Mouse (Mus musculus): ENCODE results near the gene Cd47.

The Cd47 gene

DNA sequence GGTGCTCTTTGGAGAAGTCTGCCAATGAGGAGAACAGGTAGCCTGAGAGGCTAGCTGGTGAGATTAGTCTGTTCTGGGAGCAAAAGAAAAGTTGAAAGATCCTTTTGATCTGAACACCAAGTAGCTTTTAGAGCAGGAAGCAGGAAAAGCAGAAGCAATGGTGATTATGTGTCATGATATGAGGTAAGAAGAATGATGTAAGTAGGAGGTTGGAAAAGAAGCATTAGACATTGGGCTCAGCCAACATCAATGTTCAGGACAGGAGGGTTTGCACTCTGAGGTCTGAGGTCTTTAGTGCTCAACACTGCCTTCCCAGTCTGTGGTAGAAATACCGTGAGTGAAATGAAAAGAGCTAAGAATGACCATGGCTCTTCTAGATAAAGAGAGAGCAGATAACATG is 143.4 kb downstream of the Cd47 start:
- in situ Hi-C loops (cut with MboI, MseI): loop anchor here (25.0 kb wide), 1 partner anchor 1744 kb away; no protein-coding TSS in a partner anchor

DNA sequence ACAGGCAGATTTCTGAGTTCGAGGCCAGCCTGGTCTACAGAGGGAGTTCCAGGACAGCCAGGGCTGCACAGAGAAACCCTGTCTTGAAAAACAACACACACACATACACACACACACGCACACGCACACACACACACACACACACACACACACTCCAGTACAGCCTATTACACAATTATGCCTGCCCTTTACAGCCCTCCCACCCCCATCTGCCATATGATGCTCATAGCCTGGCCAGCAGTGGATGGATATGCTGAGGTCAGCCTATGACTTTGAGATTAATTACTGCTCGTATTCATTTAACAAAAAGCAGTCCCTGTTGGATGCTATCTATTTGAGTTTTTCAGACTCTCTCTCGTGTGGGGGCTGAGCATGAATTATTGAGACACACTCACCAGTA is 144.8 kb downstream of the Cd47 start:
- in situ Hi-C loops (cut with MboI, MseI): loop anchor here (25.0 kb wide), 1 partner anchor 1742 kb away; no protein-coding TSS in a partner anchor

DNA sequence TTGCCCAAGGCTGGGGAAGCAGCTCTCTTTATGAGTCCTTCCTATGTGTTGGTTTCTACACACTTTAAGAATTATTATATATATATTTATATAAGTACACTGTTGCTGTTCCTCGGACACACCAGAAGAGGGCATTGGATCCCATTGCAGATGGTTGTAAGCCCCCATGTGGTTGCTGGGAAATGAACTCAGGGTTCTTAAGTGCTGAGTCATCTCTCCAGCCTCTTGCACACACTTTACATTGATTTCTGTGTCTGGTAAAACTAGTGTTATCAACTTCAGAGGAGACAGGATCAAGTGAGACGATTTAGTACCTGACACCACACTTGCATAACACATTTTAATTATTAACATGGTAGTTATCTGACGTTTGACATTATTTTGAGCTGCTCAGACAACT is 146.7 kb downstream of the Cd47 start:
- in situ Hi-C loops (cut with MboI, MseI): loop anchor here (25.0 kb wide), 1 partner anchor 1740 kb away; no protein-coding TSS in a partner anchor

DNA sequence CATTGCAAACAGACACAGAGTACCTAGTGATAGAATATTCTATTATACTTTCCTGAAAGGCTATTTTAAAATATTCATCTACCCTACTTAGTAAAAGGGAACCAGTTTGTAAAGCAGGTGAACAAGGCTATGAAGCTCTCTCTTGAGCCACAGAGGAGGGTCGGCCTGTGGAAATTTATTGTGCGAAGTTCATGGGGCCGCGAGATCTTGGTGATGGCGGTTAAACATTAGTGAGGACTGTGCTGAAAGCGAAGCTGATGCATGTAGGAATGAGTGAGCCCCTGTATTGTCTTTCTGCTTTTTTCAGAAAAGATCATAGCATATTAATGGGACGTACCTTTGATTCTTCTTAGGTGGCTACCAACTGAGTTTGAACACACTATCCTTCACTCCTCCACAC is 147.3 kb downstream of the Cd47 start:
- in situ Hi-C loops (cut with MboI, MseI): loop anchor here (25.0 kb wide), 1 partner anchor 1740 kb away; no protein-coding TSS in a partner anchor

DNA sequence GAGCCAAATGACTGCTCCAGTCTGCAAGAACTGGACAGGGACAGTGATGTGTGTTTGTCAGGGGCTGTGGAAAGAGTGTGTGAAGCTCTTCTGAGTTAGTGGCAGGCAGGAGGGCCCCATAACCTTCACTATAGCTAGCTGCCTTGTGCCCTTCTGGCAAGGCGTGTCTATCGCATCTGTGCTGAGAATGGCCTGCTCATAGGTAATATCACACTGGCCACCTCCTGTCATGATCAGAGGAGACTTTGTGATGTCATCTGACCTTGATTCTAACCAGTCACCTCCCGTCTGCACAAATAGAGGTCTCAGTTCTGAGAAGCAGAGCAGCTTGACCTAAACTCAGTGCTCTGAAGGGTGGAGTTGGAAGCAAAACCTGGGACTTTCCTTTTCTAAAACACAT is 148.0 kb downstream of the Cd47 start:
- in situ Hi-C loops (cut with MboI, MseI): loop anchor here (25.0 kb wide), 1 partner anchor 1739 kb away; no protein-coding TSS in a partner anchor

DNA sequence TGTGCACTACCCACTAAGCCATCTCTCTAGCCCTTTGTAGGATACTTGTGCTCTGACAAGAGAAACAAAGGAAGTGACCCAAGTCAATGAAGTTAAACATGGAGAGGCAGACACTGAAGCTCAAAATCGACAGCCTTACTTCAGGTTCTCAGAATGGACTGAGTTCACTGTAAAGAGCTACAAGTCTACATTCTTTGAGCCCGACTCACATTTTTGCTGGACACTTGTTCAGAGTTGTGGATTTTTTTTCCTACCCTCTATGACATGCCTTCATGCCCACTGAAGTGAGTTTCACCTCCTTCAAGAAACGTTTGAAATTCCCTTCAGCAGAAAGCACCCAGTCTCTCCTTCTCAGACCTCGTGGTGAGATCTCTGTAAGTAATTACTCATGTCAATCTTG is 148.9 kb downstream of the Cd47 start:
- in situ Hi-C loops (cut with MboI, MseI): loop anchor here (25.0 kb wide), 1 partner anchor 1738 kb away; no protein-coding TSS in a partner anchor

DNA sequence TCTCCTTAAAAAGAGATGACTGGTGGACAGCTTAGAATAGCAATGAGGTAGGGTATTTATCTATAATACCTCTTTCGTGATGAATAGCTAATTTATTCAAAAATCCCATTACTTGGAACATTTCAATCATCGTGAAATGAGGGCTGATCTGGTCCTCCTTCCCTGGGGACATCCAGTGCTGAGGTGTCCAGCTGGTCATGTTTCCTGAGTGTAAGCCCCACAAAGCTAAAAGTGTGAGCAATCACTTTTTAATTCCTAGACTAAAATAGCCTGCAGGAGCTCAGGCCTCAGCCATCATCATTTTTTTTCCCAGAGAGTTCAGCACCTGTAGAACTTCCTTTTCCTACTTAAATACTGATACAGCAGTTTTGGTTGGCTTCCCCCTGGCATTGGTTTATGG is 150.0 kb downstream of the Cd47 start:
- in situ Hi-C loops (cut with MboI, MseI): no loop called here

DNA sequence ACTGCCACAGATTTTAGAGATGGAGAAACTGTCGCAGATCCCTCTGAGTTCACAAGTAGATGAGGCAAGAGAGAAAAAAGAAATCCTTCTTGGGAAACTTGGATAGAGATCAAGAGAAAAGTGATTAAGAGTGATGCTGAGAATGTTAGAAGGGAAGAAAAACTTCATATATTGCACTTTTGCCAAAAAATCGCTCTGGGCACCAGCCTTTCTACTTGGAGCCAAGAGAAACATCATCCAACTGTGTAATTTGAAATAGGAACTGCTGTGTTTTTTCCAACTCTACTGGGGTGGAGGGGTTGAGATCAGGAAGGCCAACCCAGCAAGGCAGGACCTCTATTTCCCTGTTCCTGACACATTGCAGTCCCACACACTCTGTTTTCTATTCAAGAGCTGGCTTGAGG is 151.0 kb downstream of the Cd47 start:
- in situ Hi-C loops (cut with MboI, MseI): no loop called here

DNA sequence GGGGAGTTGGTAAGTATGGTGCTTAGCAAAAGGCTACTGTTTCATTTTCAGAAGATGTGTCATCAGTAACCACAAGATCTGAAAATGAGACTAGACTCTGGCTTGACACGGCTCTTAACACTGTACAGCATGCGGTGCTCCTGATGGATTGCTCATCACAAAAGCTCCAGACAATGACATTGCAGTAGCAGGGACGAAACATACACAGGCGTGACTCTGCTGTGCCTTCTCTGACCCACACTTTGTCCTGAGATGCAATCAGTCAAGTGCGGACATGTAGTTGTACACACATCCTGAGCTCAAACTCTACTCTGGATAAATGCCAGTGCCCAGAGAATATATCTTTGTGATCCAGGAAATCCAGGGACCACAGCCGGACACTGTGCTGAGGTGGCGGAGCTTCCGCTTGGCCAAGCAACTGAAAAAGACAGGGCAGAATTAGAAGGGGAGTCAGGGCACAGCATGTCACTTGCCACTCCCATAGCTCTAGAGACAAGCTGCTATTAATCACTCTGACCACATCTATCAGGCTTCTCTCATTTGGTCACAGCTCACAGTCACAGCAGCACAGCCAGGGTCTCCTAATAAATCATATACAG is 151.7 kb downstream of the Cd47 start:
- in situ Hi-C loops (cut with MboI, MseI): no loop called here

DNA sequence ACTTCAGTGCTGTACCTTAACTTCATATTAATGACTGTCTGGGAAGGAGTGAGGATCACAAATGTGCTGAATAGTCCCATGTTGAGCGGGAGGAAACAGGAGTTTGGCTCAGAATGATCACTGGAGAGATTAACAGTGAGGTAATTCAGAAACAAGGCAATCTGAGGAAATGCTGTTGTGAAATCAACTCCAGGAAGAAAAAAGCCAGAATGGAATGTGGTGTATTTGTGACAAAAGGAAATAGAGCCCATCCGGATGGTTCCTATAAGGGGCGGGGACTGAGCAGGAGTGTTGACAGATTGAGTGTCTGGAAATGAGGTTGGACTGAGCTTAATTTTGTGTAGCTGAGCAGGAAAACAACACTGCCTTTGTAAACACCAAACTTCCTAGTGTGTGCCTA is 153.5 kb downstream of the Cd47 start:
- in situ Hi-C loops (cut with MboI, MseI): no loop called here

DNA sequence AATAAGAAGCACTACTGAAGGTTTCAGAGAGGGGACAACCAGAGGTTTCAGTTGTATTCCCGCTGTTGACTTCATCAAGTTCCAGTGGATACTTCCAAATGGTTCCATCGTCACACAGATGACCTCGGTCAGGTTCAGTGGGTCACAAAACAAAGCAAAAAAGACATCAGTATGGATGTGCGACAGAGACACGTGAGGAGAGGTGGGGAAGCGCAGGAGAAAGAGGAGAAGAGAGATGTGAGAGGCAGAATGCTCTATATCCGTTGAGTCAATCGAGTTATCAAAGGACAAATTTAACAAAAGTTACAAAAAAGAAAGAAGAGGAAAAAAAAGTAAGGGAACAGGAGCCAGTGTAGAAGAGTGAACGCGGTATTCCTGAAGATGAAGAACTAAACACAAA is 154.6 kb downstream of the Cd47 start:
- in situ Hi-C loops (cut with MboI, MseI): no loop called here

DNA sequence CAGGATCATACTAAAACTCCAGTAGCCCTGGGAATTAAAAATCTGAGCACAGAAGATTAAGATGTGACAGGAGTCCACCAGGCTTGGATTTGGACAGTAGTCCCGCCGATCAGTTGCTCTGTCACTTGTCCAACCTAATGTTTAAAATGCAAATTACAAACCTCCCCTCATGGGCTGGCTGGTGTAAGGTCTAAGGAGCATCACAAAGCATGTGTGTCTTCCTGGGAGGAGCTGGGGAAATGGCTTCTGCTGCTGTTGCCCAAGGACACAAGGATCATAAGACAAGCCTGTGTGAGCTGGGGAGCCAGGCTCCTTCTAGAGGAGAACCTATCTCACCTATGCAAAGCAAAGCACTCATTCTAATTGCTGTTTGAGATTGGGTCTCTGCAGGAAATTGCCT is 155.0 kb downstream of the Cd47 start:
- in situ Hi-C loops (cut with MboI, MseI): no loop called here

DNA sequence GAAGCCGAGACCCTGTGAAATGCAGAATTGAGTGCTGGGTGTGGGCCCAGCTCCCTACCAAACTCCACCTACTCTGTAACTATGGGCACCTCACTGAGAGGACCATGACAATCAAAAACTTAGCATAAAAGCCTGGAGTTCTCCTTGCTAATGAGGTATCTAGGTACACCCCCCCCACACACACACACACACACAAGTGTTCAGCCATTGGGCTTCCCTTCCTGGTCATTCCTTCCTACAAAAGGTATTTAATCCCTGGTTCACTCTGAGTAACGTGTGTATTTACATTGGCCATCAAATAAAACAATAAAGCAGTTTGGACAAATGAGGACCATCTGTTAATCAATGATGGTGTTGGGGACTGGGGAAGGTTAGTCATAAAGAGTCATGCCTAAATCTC is 155.6 kb downstream of the Cd47 start:
- in situ Hi-C loops (cut with MboI, MseI): no loop called here

DNA sequence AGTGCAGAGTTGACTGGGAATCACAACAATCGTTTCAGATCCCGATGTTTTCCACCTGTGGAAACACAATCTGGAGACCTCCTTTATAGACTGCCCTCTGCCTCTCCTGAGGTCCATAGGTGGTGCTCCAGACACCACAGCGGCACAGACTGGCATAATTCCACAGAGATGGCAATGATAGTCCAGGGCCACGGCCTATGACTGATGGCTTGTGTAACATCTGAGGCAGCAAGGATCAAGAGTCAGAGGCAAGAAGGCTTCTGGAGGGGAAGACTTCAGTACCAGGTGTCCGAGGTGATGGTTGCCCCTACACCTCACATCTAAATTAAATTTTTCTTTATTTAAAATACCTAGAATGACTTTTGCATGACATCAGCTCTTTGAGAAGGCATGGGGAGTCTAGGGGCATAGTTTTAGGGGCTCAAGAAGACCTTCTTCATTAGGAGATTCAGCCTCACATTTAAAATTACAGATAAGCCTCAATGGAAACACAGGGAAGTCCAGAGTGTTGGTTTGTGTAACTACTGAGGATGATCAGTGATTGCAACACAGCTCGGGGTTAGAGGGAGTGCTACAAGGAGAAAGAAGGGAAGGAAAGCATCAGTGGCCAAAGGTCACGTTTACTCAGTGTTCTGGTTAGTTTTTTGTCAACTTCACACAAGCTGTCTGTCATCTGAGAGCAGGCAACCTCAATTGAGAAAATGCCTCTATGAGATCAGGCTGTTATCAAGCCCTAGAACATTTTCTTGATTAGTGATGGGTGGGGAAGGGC is 156.4 kb downstream of the Cd47 start:
- in situ Hi-C loops (cut with MboI, MseI): no loop called here

DNA sequence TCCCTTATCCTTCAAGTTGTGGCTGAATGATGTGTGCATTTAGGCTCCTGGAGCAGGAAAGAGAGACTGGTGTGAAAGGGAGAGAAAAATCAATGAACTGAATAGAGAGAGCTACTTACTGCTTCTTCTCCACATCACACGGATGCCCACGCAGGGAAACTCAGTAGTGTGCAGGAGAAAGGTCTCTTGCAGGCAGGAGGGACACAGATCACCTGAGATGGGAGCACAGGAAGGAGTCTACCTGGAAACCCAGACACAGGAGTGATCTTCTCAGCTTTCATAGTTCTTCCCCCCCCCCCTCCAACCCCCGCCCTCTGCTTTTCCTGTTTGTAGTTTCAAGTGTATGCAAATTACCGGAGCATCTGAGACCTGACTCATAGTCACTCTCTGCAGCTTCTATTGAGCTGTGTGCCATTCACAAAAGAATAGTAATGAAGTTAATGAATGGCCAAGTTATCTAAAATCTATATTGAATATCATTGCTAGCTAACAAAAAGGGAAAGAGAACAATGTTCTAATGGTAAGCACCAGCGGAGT is 158.6 kb downstream of the Cd47 start:
- in situ Hi-C loops (cut with MboI, MseI): no loop called here

DNA sequence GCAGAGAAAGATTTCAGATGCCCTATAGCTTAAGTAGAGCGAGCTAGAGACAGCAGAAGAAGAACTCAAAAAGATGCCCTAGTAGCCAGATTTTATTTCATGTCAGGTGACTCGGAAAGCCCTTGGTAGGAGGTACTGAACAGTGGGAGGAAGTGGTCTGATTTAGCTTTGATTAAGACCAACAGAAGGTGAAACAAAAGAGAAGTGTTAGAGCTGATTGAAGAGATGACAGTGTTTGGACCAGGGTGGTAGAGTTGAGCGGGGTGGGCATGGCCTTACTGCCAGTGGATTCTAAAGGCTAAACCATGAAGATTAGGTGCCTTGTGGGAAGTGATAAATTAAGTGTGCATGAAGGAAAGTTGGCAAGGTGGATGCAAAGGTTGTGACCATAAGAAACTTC is 162.0 kb downstream of the Cd47 start:
- in situ Hi-C loops (cut with MboI, MseI): loop anchor here (10.0 kb wide), 1 partner anchor 188 kb away; no protein-coding TSS in a partner anchor

DNA sequence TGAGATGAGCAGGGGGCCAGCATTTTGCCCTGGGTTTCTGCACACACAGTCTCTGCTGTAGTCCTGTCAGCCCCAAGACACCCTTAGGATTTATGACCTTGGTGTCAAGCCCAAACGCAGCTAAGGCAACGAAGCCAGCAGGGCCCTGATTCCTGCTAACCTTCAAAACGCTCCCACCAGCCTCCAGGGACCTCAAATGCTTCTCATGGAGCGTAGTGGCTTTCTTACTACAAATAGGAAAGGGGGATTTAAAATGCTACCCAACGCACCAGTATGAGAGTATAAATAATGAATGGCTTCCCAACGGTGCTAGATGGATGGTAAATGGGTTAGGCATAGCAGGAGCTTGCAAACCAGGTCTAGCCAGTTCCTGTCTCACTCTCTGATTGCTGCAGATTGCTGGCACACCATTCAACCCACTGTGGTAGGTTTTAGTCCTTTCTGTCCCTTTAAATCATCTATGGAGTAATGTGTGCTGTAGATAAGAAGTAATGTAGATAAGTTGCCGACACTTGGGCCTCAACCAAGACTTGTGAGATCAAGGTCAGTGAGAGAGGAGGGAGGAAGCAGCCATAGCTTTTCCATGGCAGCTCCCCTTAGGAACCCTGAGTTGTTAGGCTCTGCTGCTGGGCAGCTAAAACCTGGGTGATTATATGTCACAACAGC is 164.1 kb downstream of the Cd47 start:
- in situ Hi-C loops (cut with MboI, MseI): loop anchor here (10.0 kb wide), 1 partner anchor 190 kb away; no protein-coding TSS in a partner anchor

Measured in regulatory T cell (primary cell).